In genomic region chr11:5738888-5739632, GRCm38 (mm10) we compare ENCODE assay signal across 1 mouse cellular context.
TF ChIP-seq lines count a peak whose summit lies in the region.

No protein-coding gene starts in this region.

TF ChIP-seq in MEL, 35 proteins besides CTCF, POLR2A, EP300 and RAD21 (continued from another document):
- TF ChIP-seq ZNF384 (IDR thresholded peaks at IDR 0.05; ENCODE audit: low read depth, low read length) = peak; percentile 86
